Mouse (Mus musculus) neural tube, embryonic 10.5 days (tissue): ENCODE data around the gene Dcun1d2.

Source experiments
- DNase-seq: peaks from one replicate; pipeline ENCODE4 v3.0.0-alpha.2; 2017; ENCODE audit warnings: low spot score; ENCODE audit errors: extremely low spot score

Dcun1d2 gene

GRCm38 (mm10) chr8:13206290-13206689 lies 81.6 kb downstream of the Dcun1d2 start:
- DNase-seq: no peak
